Mouse (Mus musculus): ENCODE data around the gene Tubd1.

Tubd1 gene

DNA sequence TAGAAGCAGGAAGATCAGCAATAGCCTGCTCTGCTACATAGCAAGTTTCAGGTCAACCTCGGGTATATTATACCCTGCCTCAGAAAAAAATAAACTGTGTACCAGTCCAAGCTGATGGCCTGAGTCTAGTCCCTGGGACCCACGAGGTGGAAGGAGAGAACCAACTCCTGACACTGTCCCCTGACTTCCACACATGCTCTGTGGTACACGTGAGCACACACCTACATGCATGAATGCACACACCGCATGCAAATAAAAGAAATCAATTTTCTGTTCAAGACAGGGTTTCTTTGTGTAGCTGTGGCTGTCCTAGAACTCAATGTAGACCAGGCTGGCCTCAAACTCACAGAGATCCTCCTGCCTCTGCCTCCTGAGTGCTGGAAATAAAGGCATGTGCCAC, 13.5 kb downstream of the Tubd1 start:
- no peak for DNase-seq (ENCODE audit: low spot score in 2 of 2)

DNA sequence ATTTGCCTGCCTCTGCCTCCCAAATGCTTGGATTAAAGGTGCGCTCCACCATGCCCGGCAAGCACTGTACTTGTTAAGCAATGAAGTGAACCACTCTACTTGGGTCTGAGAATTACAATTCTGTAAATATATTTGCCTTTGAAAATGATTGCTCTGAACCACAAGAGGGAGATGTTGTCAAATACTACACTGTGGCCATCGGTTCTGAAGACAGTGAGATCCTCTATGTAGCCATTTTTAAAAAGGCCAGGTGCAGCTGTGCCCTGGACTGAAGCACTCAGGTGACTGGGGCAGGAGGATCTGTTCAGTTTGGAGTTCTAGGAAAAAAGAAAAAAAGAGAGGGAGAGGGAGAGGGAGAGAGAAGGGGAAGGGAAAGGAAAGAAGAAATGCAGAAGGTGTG, 23.6 kb downstream of the Tubd1 start:
- DNase-seq (ENCODE audit: low spot score in 2 of 2), result no peak

DNA sequence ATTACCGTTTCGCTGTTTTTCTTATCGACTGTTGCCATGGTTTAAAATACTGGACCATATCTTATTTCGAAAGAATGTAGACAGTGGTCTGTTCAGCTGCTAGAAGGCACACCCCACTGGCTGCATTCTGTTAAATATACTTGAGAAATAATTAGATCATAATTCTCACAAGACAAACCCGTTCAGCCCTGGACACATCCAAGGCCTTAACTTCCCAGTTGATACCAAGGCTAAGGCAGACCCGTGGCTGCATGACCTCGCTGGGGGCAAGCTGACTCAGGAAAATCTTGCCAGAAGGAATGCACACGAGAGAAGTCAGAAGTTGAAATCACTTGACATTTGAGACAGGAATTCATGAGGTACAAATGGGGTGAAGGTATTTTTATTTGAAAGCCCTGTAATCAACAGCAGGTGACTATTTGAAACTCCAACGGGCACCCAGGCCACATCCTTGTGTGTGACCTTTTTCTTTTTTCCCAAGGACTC, 25.5 kb downstream of the Tubd1 start:
- peak in 1 of 2 experiments; percentile 24 for DNase-seq (ENCODE audit: low spot score in 2 of 2)

DNA sequence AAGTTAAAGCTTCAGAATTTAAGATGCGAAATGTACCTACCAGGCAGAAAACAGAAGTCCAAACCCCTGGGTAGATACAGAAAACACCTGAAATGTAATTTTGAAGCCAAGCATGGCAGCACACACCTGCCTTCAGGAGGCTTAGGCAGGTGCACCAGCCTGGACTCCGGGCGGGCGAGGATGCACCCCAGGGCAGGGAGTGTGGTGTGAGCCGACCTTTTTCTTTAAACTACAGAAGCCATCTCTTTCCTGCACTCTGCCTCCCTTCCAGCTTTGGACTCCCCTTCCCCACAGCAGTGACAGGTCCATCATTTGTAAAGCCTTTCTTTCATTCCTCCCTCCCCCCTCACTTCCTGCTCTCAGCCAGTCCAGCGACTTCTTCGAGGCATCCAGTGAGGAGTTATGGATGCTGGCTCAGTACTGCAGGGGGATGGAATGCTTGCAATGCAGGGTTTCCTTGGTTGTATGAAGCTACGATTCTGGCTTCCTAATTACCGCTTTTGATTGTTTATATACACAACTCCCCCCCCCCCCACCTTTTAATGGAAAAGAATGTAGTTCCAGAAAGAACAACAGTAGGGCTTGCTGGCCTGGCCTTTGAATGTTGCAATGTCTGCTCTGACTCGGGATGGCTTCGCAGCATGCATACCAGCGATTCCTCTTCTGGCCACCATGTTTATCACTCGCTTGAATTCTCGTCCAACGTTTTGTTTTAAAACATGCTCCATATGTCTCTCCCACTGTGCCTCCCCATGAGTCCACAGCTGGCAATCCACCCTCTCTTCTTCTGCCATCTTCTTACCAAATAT, 26.5 kb downstream of the Tubd1 start:
- no peak for DNase-seq (ENCODE audit: low spot score in 2 of 2)

DNA sequence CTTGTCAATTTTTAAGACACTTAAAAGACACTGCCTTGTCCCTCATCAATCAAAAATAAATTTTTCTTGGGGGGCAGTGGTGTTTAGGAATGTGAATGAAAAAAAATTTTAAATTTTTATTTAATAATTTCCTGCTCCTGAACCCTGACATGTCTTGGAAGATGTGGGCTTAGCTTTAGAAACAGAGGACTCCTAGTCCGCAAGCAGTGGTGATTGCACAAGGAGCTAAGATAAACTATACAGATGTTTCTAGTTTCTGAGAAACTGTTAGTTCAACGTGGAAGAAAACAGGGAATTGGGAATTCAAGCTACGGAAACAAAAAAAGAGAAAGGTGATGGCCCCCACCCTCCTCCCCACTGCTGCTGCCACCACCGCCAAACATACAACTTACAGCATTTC, 27.1 kb downstream of the Tubd1 start:
- no peak for DNase-seq (ENCODE audit: low spot score in 2 of 2)

DNA sequence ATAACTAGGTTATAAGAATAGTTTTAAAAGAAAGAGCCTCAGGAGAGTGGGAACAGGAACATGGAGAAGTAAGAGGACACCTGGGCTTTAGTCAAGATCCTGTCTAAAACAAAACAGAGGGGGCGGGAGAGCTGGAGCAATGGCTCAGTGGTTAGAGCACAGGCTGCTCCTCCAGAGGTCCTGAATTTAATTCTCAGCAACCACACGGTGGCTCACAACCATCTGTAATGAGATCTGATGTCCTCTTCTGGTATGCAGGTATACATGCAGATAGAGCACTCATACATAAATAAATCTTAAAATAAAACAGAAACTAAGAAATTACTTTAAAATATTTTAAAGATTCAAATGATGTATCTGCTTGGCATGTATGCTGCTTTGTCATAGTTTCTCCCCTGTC, 27.8 kb downstream of the Tubd1 start:
- no peak for DNase-seq (ENCODE audit: low spot score in 2 of 2)

DNA sequence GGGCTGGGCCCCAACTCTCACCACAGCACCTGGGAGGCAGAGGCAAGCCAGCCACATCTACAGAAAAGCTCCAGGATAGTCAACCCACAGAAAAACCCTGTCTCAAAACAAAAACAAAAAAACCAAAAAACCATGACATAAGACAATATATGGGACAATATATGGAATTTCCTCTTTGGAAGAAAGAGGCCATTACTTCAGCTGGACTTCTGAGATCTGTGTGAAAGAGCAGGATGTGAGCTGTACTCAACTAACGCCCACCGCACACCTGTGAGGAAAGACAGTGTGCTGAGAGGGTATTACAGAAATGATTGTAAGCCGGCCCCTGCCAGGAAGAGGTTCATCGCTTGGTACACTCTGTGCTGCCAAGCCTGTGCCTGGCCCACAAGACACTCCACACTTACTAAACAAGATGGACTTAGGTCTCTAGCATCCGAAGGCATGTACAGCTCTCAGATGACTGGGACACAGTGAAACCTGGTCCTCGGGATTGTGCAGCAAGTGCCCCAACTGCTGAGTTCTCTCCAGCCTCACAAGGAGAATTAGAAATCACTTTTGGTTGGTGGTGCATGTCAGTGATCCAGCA, 28.9 kb downstream of the Tubd1 start:
- no peak for DNase-seq (ENCODE audit: low spot score in 2 of 2)

DNA sequence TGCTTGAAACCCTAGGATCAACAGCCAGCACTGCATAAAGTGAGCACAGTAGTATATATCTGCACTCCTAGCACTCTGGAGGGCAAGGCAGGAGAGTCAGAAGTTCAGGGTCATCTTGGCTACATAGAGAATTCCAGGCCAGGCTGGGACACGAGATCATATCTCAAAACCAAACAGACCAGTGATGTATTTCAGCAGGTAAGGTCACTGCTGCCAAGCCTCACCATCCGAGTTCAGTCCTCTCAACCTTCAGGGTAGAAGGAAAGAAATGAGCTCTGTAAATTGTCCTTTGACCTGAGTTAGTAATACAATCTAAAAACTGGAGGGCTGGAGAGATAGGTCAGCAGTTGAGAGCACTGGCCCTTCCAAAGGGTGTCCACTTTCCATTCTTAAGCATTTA, 29.6 kb downstream of the Tubd1 start:
- no peak for DNase-seq (ENCODE audit: low spot score in 2 of 2)

DNA sequence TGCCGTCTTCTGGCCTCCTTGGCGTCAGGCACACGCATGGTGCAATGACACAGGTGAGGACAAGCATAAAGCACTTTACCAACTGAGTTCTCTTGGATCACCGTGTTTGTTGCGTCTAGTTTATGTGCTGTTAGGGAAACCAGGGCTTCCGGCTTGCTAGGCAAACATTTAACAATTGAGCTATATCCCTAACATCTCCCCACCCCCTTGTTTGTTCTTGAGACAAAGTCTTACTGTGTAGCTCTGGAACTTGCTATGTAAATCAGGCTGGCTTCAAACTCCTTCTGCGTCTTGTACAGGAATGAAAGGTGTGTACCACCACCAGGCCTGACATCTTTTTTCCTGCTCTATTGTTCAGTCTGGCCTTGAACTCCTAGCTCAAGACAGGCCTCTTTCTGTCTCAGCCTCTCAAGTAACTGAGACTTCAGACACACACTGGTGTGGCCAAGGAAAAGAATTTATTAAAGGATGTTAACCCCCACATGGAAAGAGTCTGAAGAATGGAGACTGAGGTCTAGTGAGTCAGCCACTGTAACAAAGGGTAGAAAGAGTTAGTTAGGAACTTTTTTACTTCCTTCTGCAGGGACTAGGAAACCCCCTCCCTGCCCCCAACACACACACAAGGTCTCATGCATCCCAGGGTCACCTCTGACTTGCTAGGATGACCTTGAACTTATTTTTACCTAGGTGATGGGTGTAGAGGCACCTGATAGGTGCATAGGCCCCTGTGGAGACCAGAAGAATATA, 31.0 kb downstream of the Tubd1 start:
- peak in 1 of 2 experiments; percentile 28 for DNase-seq (ENCODE audit: low spot score in 2 of 2)

DNA sequence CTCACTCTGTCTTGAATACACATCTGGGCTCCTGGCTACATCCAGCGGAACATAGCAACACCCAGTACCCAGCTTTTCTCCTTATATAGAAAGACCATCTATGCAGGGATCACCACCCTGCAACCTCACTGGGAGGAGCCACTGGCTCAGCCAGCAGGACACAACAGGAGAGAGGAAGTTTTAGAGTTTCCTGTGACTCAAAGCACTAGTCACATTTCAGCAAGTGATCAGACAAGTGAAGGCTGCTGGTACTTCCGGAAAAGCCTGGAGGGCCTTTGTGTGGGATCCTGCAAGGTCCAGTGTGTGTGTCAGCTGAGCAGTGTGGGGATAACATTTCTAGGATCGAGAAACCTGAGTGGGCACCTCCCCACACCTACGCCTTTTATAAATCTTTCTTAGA, 32.4 kb downstream of the Tubd1 start:
- DNase-seq (ENCODE audit: low spot score in 2 of 2), result peak in 1 of 2 experiments; percentile 61

DNA sequence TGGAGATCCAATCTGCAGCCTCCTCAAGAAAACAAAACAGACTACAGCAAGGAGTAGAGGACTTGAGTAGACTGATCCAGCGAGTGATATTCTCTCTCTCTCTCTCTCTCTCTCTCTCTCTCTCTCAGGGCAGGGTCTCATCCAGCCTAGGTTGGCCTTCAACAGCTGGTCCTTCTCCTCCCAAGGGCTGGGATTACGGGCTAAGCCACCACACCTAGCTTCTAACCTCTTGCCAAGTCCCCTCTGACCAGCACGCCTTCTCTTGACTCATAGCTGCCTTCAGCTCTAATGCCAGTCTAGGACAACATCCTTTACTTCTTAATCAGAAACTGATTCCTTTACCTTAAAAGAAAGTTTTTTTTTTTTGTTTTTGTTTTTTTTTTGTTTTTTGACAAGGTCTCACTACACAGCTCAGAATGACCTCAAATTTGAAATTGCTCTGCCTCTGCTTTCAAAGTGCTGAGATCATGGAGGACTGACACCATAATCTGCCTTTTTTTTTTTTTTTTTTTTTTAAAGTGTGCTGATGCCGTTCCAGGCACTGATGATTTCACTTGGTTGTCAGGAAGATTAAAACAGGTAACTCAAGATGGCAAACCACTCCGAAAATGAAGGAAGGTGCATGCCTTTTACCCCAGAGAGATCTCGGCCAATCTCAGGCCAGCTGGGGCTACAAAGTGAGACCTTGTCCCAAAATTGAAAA, 33.5 kb downstream of the Tubd1 start:
- DNase-seq (ENCODE audit: low spot score in 2 of 2), result peak in 1 of 2 experiments; percentile 63

DNA sequence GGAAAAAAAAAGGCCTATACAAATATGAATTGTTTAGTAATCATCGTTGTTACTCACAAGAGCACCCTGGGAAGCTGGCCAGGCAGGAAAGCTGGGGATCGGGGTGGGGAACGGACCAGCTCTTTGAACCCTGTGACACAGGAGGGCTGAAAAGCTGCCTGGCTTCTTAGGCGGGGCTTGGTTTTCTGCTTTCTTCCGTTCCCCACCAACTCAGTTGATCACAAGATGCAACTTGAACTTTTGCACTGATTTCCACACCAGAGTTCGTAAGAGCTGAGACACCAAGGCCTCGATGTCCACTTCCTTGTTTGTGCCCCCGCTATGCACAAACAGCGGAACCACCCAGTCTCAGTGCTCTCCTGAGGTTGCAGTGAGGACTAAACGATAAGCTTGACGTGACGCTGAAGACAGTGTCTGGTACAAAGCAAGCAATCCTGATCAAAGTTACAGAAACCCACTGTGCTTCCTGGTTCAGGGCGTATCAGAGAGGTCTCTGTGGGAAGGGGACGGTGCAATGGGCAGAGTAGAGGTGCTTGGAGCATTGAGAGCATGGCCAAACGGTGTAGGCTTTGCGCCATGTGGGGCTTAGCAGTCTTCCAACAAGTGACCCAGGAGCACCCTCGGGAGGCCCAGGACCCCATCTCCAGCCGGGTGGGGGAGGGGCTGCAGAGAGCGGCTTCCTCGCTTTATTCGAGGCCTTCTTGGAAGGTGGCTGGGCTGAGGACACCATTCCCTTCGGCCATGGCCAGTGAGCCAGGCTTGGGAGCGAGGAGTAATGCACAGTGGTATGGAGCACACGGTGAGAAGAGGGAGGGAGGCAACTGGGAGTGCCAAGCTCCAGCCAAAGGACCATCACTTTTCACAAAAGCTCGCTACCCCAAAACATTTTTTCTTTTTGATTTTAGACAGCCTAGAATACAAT, 34.3 kb downstream of the Tubd1 start:
- peak in 1 of 2 experiments; percentile 88 for DNase-seq (ENCODE audit: low spot score in 2 of 2)

DNA sequence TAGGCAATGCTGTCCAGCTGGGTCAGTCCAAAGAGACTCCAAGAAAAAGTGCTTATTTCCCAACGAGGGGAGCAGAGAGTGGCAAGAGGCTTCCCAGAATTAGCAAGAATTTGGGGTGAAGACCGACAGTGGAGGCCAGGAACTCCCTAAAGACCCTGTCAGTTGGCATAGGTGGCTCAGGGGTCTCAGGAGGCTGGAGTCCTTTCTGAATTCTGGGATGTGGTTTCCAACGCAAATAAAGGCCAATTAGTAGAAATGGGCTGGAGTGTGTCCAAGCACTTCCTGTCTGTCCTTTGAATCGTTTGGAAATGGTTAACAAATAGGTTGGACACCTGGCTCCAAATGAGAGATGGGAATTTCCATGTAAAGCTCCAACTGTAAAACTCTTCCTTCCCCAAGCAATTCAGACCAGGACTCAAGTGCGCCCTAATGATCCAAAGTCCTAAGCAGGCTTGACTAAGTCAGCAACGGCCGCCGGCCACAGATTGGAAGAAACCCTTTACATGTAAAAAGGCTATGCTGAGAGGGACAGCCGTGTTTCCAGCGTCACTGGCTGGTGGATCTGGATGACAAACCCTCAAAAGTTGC, 35.0 kb downstream of the Tubd1 start:
- no peak for DNase-seq (ENCODE audit: low spot score in 2 of 2)

DNA sequence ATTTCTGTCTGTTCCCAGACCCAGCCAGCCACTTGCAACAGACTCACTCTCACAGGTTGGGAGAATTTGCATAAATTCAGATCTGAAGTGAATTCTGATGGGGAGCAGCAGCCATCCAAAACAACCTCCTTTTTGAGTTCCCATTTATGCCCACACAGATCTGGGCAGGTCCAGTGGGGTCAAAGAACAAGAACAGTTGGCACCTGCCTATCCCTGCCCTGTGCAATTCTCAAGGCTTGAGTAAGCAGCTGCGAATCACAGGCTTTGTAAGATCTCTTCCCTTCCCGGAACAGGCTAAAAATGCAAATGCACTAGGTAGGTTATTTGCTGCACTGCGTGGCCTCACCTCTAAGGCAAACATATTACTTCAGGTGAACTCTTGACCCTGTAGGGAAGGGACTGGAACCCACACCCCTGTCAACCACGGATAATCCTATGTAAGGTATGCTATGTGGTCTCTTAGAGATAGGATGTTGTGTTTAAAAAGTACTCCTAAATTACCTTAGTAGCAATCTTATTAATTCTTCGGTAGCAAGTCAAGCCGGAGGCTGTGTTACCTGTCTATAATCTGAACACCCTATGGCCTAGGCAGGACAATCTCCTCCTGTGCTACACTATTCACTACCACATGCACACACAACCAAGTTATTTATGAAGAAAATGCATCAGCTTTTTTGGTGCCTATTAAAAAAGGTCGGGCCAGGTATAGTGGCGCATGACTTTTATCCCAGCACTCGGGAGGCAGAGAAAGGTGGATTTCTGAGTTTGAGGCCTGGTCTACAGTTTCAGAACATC, 35.7 kb downstream of the Tubd1 start:
- peak in 1 of 2 experiments; percentile 66 for DNase-seq (ENCODE audit: low spot score in 2 of 2)

DNA sequence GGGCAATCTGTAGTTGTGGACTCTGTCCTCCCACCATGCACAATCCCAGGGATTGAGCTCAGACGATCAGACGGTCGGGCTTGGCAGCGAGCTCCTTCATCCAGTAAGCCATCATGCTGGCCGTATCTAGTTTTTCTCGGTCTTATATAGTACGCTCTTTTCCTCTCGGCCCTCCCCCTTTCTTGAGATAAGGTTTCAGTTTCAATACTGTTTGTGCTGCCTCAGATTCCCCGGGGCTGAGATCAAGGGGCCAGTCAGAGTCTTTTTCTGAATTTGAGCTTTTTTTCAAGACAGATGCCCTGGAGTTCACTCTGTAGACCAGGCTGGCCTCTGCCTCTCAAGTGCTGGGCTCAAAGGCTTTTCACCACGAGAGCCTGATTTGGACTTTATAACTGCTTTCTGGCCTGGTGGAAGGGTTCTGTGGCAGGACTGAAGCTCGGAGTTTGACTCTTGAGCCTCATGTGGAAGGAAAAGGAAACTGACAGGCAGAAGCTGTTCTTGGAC, 36.5 kb downstream of the Tubd1 start:
- DNase-seq (ENCODE audit: low spot score in 2 of 2), result peak in 1 of 2 experiments; percentile 59

DNA sequence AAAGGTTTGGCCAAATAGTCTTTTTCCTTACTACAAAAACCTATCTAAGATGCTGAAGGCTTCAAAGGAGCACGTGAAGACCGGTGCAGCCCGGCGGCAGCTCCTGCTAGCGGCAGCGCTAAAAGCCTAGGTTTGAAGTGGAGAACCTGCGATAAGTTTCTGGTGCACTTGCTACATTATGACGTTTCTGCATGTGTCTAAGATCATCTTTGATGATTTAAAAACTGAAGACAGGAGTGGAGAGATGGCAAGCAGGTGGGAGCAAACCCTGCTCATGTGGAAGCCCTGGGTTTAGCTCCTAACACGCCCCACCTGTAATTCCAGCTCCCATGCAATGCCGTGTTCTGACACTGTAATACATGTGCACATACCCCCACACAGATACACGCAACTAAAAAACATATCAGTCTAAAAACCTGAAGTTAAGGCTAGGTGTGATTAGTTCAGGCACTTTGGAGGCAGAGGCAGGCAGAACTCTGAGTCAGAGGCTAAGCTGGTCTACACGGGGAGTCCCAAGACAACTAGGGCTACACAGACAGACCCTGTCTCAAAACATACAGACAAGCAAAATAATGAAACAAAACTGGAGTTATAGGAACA, 37.3 kb downstream of the Tubd1 start:
- no peak for DNase-seq (ENCODE audit: low spot score in 2 of 2)

DNA sequence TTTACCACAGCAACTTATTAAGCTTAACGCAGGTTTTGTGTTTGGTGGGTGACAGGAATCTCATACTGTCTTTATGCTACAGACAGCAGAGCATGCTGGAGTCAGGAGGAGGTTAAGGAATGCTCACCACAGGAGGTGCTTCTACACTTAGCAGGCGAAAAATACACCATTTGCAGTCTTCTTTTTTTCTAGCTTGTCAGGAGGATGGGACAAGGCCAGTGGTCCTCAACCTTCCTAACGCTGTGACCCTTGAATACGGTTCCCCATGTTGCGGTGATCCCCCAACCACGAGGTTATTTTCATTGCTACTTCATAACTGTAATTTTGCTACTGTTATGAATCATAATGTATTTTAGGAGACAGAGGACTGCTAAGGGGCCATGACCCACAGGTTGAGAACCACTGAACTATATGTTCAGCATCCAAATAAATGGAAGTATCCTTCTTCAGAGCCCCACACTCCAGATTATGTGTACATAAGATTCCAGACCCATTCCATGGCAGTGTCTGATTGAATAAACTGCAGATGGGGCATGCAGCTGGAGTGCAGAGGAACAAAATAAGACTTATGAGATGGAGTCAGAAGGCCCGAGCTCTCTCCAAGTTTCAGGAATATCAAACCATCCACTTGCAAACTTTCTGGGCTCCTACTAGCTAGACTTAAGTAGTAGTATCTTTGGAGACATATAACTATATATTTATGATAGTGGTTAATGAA, 37.9 kb downstream of the Tubd1 start:
- no peak for DNase-seq (ENCODE audit: low spot score in 2 of 2)

DNA sequence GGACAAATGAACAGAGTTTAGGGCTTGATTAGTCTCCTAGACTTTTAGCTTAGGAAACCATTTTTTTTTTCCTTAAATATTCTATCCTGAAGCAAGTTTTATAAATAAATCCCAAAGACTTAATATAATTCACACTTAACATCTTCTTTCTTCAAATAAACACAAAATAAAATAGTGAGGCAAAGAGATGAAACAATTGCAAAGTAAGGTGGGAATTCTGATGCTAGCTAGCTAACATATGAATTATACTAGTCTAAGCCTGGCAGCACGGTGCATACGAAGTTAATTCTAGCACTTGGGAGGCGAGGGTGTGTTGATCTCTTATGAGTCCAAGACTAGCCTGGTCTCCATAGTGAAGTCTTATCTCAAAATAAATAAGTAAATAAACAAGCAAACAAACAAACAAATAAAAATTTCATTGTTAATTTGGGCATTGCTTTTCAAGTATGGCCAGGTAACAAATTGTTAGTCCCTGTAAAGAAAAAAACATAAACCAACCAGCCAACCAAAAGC, 38.6 kb downstream of the Tubd1 start:
- no peak for DNase-seq (ENCODE audit: low spot score in 2 of 2)

Measured in urinary bladder, postnatal 36 days (tissue).